Mouse (Mus musculus): Measurements from ENCODE around the gene Gm9913. TPM values are rescaled to one million over a fixed set of nuclear protein-coding genes. Genes with fewer than 3 reads are reported as not detected.
A peak's percentile ranks its signal among the peaks of the same experiment; 100 is the strongest.

The Gm9913 gene
- total RNA-seq, 4 experiments from 2014 or later = 0.13 to 0.23 (median 0.14) TPM; not detected in 1

GRCm38 (mm10) chr2:125494831-125495812 lies 9.8 kb upstream of the Gm9913 start:
- no peak for DNase-seq (ENCODE audit: low spot score in 2 of 2)

- DNase-seq (ENCODE audit: low spot score in 2 of 2) = no peak
Measured at GRCm38 (mm10) chr2:125496696-125497095, 8.2 kb upstream of the Gm9913 start.

- no peak for DNase-seq (ENCODE audit: low spot score in 2 of 2)
Measured at GRCm38 (mm10) chr2:125498216-125498615, 6.7 kb upstream of the Gm9913 start.

GRCm38 (mm10) chr2:125501526-125501925 lies 3.4 kb upstream of the Gm9913 start:
- DNase-seq (ENCODE audit: low spot score in 2 of 2) = no peak

GRCm38 (mm10) chr2:125505746-125506315 lies 942 bp downstream of the Gm9913 start:
- peak; percentile 18 to 40 for DNase-seq (ENCODE audit: low spot score in 2 of 2)

GRCm38 (mm10) chr2:125506316-125507054 lies 1.6 kb downstream of the Gm9913 start:
- no peak for DNase-seq (ENCODE audit: low spot score in 2 of 2)

GRCm38 (mm10) chr2:125507893-125508292 lies 3.0 kb downstream of the Gm9913 start, which contains the start of gene Fbn1:
Gene Fbn1, minus strand, starts transcription at chr2:125507993.
- DNase-seq (ENCODE audit: low spot score in 2 of 2) = no peak

- no peak for DNase-seq (ENCODE audit: low spot score in 2 of 2)
Measured at GRCm38 (mm10) chr2:125508381-125508780, 3.5 kb downstream of the Gm9913 start.

GRCm38 (mm10) chr2:125510752-125511151 lies 5.9 kb downstream of the Gm9913 start:
- DNase-seq (ENCODE audit: low spot score in 2 of 2) = no peak

- DNase-seq (ENCODE audit: low spot score in 2 of 2) = no peak
Measured at GRCm38 (mm10) chr2:125511898-125512297, 7.0 kb downstream of the Gm9913 start.

- no peak for DNase-seq (ENCODE audit: low spot score in 2 of 2)
Measured at GRCm38 (mm10) chr2:125512544-125512943, 7.7 kb downstream of the Gm9913 start.

GRCm38 (mm10) chr2:125514391-125514790 lies 9.5 kb downstream of the Gm9913 start:
- no peak for DNase-seq (ENCODE audit: low spot score in 2 of 2)

- DNase-seq (ENCODE audit: low spot score in 2 of 2) = no peak
Measured at GRCm38 (mm10) chr2:125515291-125516057, 10.6 kb downstream of the Gm9913 start.

GRCm38 (mm10) chr2:125516594-125516993 lies 11.7 kb downstream of the Gm9913 start:
- no peak for DNase-seq (ENCODE audit: low spot score in 2 of 2)

GRCm38 (mm10) chr2:125525484-125525883 lies 20.6 kb downstream of the Gm9913 start:
- no peak for DNase-seq (ENCODE audit: low spot score in 2 of 2)

- no peak for DNase-seq (ENCODE audit: low spot score in 2 of 2)
Measured at GRCm38 (mm10) chr2:125526566-125526965, 21.7 kb downstream of the Gm9913 start.

GRCm38 (mm10) chr2:125530665-125531064 lies 25.8 kb downstream of the Gm9913 start:
- no peak for DNase-seq (ENCODE audit: low spot score in 2 of 2)

- no peak for DNase-seq (ENCODE audit: low spot score in 2 of 2)
Measured at GRCm38 (mm10) chr2:125539640-125540039, 34.8 kb downstream of the Gm9913 start.

GRCm38 (mm10) chr2:125540579-125540978 lies 35.7 kb downstream of the Gm9913 start:
- DNase-seq (ENCODE audit: low spot score in 2 of 2) = no peak

- DNase-seq (ENCODE audit: low spot score in 2 of 2) = no peak
Measured at GRCm38 (mm10) chr2:125541451-125541850, 36.6 kb downstream of the Gm9913 start.

GRCm38 (mm10) chr2:125543646-125544045 lies 38.8 kb downstream of the Gm9913 start:
- no peak for DNase-seq (ENCODE audit: low spot score in 2 of 2)

Measured in left cerebral cortex, adult 8-10 months (tissue).